Mouse (Mus musculus) hindbrain, postnatal 0 days (tissue): ENCODE measurements around the gene Msgn1. TPM values are rescaled to one million over a fixed set of nuclear protein-coding genes. Genes with fewer than 3 reads are reported as not detected.

Experiments used
- ATAC-seq: fragments of 200-750 bp; cut with Nextera tagmentation; 2 replicates; pipeline ENCODE4 v1.8.0; 2017; ENCODE audit warnings: mild to moderate bottlenecking, moderate TSS enrichment, moderate library complexity
- DNase-seq: peaks from one replicate; pipeline ENCODE4 v3.0.0-alpha.2; 2015; ENCODE audit warnings: low spot score
- H3K27ac ChIP-seq: fragments of 300-500 bp; sonication (generic); 2 replicates; pipeline ENCODE4 v1.5.1; 2014; ENCODE audit warnings: mild to moderate bottlenecking
- H3K27me3 ChIP-seq: fragments of 300-500 bp; sonication (generic); 2 replicates; pipeline ENCODE4 v1.6.1; 2014; ENCODE audit warnings: low read length, mixed read lengths; ENCODE audit not compliant: insufficient read depth
- H3K36me3 ChIP-seq: fragments of 300-500 bp; sonication (generic); 2 replicates; pipeline ENCODE4 v1.6.1; 2014; ENCODE audit warnings: low read length, mixed read lengths; ENCODE audit not compliant: insufficient read depth
- H3K4me1 ChIP-seq: fragments of 300-500 bp; sonication (generic); 2 replicates; pipeline ENCODE4 v1.6.1; 2014; ENCODE audit warnings: antibody characterized with exemption, low read length, mixed read lengths; ENCODE audit not compliant: insufficient read depth
- H3K4me2 ChIP-seq: fragments of 300-500 bp; sonication (generic); 2 replicates; pipeline ENCODE4 v1.6.1; 2014; ENCODE audit warnings: low read depth, mild to moderate bottlenecking, low read length, moderate library complexity, mixed read lengths
- H3K4me3 ChIP-seq: fragments of 300-500 bp; sonication (generic); 2 replicates; pipeline ENCODE4 v1.5.1; 2014; ENCODE audit warnings: low read length
- H3K9ac ChIP-seq: fragments of 300-500 bp; sonication (generic); replicated peaks from 2 replicates; pipeline ENCODE4 v1.6.1; 2014; ENCODE audit warnings: mild to moderate bottlenecking, low read length, moderate library complexity, mixed read lengths
- H3K9me3 ChIP-seq: fragments of 300-500 bp; sonication (generic); 2 replicates; pipeline ENCODE4 v1.6.1; 2016; ENCODE audit warnings: low read length, mixed read lengths
- CTCF ChIP-seq: IDR thresholded peaks from 2 replicates; pipeline ENCODE4 v1.5.1; 2016; ENCODE audit warnings: antibody characterized with exemption, control low read depth, low read depth
- WGBS: fragments of 180-500 bp; shearing (Covaris S2); extraction: QIAGEN DNeasy Blood & Tissue Kit; methylation state at CpG from one replicate; pipeline ENCODE4 v1.1.7; 2014; 5-methylcytosine and 5-hydroxymethylcytosine counted together
- polyA plus RNA-seq: library from polyadenylated mRNA; unstranded; fragments of >200 nt; fragmentation: Nextera tagmentation; extraction: Ambion mirVana; gene quantifications from 2 replicates; pipeline ENCODE4 v1.2.1, GENCODE M21; 2015
- total RNA-seq: library from RNA; depleted of rRNA; stranded (reverse); fragments of >200 nt; gene quantifications from 2 replicates; pipeline ENCODE4 v1.2.3, GENCODE M21; 2014; rRNA removed

Msgn1 gene
- total and polyA plus RNA-seq, 2 experiments from 2014 or later: not detected

GRCm38 (mm10) chr12:11177408-11178394, 31.1 kb downstream of the Msgn1 start:
- DNase-seq (peak; percentile 29), ATAC-seq (no peak)
- Histone ChIP-seq H3K9me3 (no peaks in the 10 kb centered on the region), H3K36me3 (no peaks in the 10 kb centered on the region), H3K27me3 (no peaks in the 10 kb centered on the region), H3K4me3 (no peak overlapping the region), H3K4me2 (peak overlapping the region; percentile 33), H3K27ac (no peak overlapping the region), H3K4me1 (no peaks in the 10 kb centered on the region; the same call in 1 of the 2 replicates), H3K9ac (no peak overlapping the region)
- peak; percentile 47 for TF ChIP-seq CTCF
- 49% methylated on average over 5 of the region's 5 CpGs for WGBS

DNA sequence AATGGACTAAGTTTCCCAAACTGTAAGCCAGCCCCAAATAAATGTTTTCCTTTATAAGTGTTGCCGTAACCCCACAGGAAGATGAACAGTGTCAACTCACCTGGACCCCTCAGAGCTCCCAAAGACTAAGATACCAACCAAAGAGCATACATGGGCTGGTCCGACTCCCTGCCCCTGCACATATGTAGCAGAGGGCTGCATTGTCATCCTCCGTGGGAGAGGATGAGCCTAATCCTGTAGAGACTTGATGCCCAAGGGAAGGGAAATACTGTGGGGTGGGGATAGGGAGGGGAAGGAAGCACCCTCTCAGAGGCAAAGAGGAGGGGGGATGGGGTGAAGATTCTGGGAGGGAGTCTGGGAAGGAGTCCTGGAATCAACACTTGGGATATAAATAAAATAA, 50.1 kb downstream of the Msgn1 start:
- ATAC-seq (no peak), DNase-seq (no peak)
- Histone ChIP-seq H3K4me1 (no peaks in the 10 kb centered on the region), H3K4me2 (no peak overlapping the region), H3K36me3 (no peaks in the 10 kb centered on the region), H3K27ac (no peak overlapping the region), H3K9me3 (no peaks in the 10 kb centered on the region), H3K9ac (no peak overlapping the region), H3K4me3 (no peak overlapping the region), H3K27me3 (no peaks in the 10 kb centered on the region)
- TF ChIP-seq CTCF: no peak
- 88% methylated on average over 3 of the region's 3 CpGs for WGBS

Other genes starting within 250 kb of the Msgn1 start
- gene Kcns3, start 57.9 kb downstream of the Msgn1 start, total RNA-seq: 0.37 and 1.1 TPM in 2 replicates
- 1.1 TPM in 2 replicates for gene Kcns3, start 57.9 kb downstream of the Msgn1 start, polyA plus RNA-seq
- gene Gen1, start 56.8 kb upstream of the Msgn1 start, total RNA-seq: 1.7 and 3.1 TPM in 2 replicates
- gene Gen1, start 56.8 kb upstream of the Msgn1 start, polyA plus RNA-seq: 1.0 and 2.2 TPM in 2 replicates
- 14.1 and 22.1 TPM in 2 replicates for gene Smc6, start 56.9 kb upstream of the Msgn1 start, total RNA-seq
- gene Smc6, start 56.9 kb upstream of the Msgn1 start, polyA plus RNA-seq: 115 and 129 TPM in 2 replicates
- 154 and 182 TPM in 2 replicates for gene Vsnl1, start 227.6 kb upstream of the Msgn1 start, total RNA-seq
- 187 and 225 TPM in 2 replicates for gene Vsnl1, start 227.6 kb upstream of the Msgn1 start, polyA plus RNA-seq
- gene Rad51ap2, start 247.1 kb upstream of the Msgn1 start, total RNA-seq: 0.22 TPM in 1 of 2 replicates, not detected in the other
- gene Rad51ap2, start 247.1 kb upstream of the Msgn1 start, polyA plus RNA-seq: 0.73 and 0.91 TPM in 2 replicates